Mouse (Mus musculus) CH12.LX (cell line): Measurements from ENCODE around the gene Ces3a.
"Not testable (repeated sequence)": the region's sequence is repeated elsewhere in the genome, so short reads cannot be mapped to it uniquely, and the experiment has no call there.

Experiments
- USF2 ChIP-seq: conservative IDR thresholded peaks from 2 replicates; pipeline ENCODE4 v1.6.1; 2011; ENCODE audit warnings: low read depth, low read length, improper control_type of control experiment
- ZC3H11A ChIP-seq: IDR thresholded peaks from 2 replicates; pipeline ENCODE4 v1.6.1; 2012; ENCODE audit warnings: low read depth, mild to moderate bottlenecking, inconsistent platforms, low read length, improper control_type of control experiment

DNA sequence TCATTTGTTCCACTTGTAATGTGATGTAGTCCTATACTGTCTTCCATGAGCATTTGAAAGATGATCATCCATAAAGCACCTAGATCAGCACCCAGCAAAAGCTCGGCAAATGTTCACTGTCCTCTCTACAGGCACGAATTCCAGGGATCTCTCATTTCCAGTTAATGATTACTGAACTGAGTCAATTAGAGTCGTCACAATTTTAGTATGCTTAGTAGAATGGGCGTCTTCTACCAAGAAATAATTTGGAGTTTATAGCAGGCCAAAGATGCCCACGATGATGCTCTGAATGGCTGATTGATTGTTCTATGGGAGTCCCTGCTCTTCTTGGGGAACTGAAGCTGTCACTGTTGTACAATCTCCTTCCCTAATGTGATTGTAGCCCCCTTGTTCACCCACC is 55.3 kb downstream of the Ces3a start:
- TF ChIP-seq ZC3H11A, USF2: not testable (repeated sequence)
